Mouse (Mus musculus): ENCODE results near the gene Pprc1.

The Pprc1 gene

DNA sequence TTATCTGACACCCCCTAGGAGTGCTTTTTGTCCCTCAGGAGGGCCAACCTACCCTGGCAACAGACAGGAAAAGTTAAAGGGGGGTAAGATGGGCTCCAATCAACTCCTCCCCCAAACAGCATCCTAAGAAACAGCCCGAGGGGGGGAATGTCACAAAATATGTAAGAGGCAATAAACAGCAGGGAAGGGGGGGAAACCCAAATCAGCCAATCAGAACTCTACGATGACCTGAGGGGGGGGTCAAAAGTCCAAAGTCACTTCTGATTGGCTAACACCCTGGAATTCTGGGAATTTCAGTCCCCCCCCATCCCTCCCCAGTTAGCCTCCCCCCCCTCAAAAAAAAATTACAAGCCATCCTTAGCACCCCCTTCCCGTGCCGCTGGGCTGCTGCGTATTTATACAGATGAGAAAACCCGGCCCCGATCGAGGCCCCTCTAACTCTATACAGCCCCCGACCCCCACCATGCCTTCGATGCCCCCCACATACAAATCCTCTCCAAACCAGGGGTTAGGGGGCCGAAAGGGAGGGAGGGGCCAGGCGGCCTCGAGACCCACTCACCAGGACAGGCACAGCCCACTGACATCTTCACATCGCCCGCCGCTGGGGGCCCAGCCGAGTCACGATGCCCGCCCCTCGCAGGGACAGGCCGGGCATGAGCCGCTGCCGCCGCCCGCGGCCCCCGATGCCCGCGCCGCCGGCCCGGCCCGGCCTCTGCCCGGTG, at the start of gene Pprc1:
Gene Pprc1, plus strand, starts transcription at position 616 of the 722 bp plus-strand sequence.
- in situ Hi-C loops (cut with MboI; ENCODE audit: unreplicated experiment in 2 of 2), result no loop called here

GRCm38 (mm10) chr19:45997365-45997764, 47.3 kb upstream of the Pprc1 start:
- in situ Hi-C loops (cut with MboI; ENCODE audit: unreplicated experiment in 2 of 2), result no loop called here

- in situ Hi-C loops (cut with MboI; ENCODE audit: unreplicated experiment in 2 of 2), result no loop called here
These were observed 46.6 kb upstream of the Pprc1 start, which contains the start of gene Armh3 for GRCm38 (mm10) chr19:45997785-45998693. TSS of gene Armh3 (minus strand) at chr19:45998488.

DNA sequence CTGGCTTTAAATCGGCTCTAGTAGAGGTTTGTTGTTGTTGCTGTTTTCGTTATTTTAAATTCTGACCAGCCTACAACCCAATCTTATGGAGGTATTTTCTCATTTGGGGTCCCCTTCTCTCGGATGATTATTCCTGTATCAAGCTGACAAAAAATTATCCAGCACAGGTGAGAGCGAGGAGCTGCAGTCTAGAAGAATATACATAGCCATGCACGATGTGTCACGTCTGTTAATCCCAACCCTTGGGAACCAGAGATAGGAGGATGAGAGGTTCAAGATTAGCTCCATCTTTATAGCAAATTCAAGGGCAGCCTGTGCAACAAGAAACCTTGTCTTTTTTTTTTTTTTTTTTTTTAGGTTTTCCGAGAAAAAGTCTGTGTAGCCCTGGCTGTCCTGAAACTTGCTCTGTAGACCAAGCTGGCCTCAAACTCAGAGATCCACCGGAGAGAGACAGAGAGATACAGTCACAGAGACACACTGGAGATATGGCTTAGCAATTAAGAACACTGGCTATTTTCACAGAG, 45.9 kb upstream of the Pprc1 start:
- in situ Hi-C loops (cut with MboI; ENCODE audit: unreplicated experiment in 2 of 2), result no loop called here

DNA sequence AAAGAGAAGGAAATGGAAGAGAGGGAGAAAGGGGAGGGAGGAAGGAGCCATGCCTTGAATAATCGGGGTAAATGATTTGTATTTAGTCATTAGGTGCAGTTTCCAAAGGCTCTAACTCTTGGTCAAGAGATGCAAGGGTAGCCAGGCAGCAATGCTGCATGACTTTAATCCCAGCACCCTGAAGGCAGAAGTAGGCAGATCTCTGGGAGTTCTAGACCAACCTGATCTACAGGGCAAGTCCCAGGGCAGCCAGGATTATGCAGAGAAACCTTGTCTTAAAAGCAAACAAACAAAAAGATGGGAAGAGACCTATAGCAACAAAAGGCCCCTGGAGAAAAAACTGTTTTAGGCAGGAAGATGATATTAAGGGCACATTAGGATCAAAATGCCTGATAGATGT, 45.3 kb upstream of the Pprc1 start:
- in situ Hi-C loops (cut with MboI; ENCODE audit: unreplicated experiment in 2 of 2), result no loop called here

GRCm38 (mm10) chr19:46002279-46002678, 42.4 kb upstream of the Pprc1 start:
- in situ Hi-C loops (cut with MboI; ENCODE audit: unreplicated experiment in 2 of 2), result loop anchor here (25.0 kb wide), 2 partner anchors 440 to 790 kb away; partner anchors contain the start of genes Gm17018 (in 2 of the 2) and Poll (in 2 of the 2)

DNA sequence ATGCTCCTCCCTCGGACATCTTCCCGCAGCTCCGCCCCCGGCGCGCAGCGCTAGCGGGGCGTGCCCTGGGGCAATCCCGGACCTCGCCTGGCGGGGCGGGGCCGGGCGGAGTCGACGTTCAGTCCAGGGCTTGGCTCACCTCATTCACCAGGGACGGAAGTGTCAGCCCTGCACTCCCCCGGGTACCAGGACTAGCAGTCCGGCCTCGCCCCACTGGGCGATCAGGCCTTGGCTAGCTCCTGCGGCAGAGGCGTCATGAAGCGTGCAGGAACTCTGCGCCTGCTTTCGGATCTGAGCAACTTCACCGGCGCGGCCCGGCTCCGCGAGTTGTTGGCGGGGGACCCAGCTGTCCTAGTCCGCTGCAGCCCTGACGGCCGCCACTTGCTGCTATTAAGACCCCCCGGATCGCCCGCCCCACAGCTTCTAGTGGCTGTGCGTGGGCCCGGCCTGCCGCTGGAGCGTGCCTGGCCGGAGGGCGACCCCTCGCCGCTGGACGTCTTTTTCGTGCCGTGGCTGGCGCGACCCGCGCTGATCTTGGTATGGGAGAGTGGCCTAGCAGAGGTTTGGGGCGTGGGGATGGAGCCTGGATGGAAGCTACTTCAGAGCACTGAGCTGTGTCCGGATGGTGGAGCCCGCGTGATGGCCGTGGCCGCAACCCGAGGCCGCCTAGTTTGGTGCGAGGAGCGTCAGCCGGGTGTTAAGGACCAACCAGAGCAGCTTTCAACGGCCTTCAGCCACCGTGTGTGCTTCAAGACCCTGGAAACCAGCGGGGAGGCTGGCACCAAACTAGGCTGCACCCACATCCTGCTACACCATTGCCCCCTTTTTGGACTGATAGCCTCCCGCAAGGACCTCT, 41.1 kb upstream of the Pprc1 start, which contains the start of gene Hps6:
Gene Hps6, plus strand, starts transcription at position 138 of the 856 bp plus-strand sequence.
- in situ Hi-C loops (cut with MboI; ENCODE audit: unreplicated experiment in 2 of 2), result loop anchor here (25.0 kb wide), 2 partner anchors 441 to 791 kb away; partner anchors contain the start of genes Gm17018 (in 2 of the 2) and Poll (in 2 of the 2)

GRCm38 (mm10) chr19:46004814-46005466, 39.7 kb upstream of the Pprc1 start:
- in situ Hi-C loops (cut with MboI; ENCODE audit: unreplicated experiment in 2 of 2), result loop anchor here (25.0 kb wide), 2 partner anchors 443 to 793 kb away; partner anchors contain the start of genes Gm17018 (in 2 of the 2) and Poll (in 2 of the 2)

- in situ Hi-C loops (cut with MboI; ENCODE audit: unreplicated experiment in 2 of 2), result loop anchor here (25.0 kb wide), 2 partner anchors 443 to 793 kb away; partner anchors contain the start of genes Gm17018 (in 2 of the 2) and Poll (in 2 of the 2)
These were observed 39.0 kb upstream of the Pprc1 start for GRCm38 (mm10) chr19:46005680-46006079.

- in situ Hi-C loops (cut with MboI; ENCODE audit: unreplicated experiment in 2 of 2), result loop anchor here (5.0 to 25.0 kb wide), 5 partner anchors 62 to 802 kb away; partner anchors contain the start of genes Gm17018 (in 2 of the 2) and Poll (in 2 of the 2)
These were observed 30.0 kb upstream of the Pprc1 start for GRCm38 (mm10) chr19:46014572-46015178.

- in situ Hi-C loops (cut with MboI; ENCODE audit: unreplicated experiment in 2 of 2), result loop anchor here (5.0 to 25.0 kb wide), 5 partner anchors 64 to 804 kb away; partner anchors contain the start of genes Gm17018 (in 2 of the 2) and Poll (in 2 of the 2)
These were observed 28.7 kb upstream of the Pprc1 start for GRCm38 (mm10) chr19:46016023-46016422.

GRCm38 (mm10) chr19:46024959-46025358, 19.7 kb upstream of the Pprc1 start:
- in situ Hi-C loops (cut with MboI; ENCODE audit: unreplicated experiment in 2 of 2), result loop anchor here (10.0 to 25.0 kb wide), 3 partner anchors 110 to 813 kb away; partner anchors contain the start of genes Gm17018 (in 2 of the 2), Poll (in 2 of the 2) and Elovl3 (in 1 of the 2)

- in situ Hi-C loops (cut with MboI; ENCODE audit: unreplicated experiment in 2 of 2), result loop anchor here in 1 of 2 experiments (10.0 kb wide), 1 partner anchor 108 kb away; the partner anchor contains the start of gene Elovl3
These were observed 18.1 kb upstream of the Pprc1 start for GRCm38 (mm10) chr19:46026567-46026966.

DNA sequence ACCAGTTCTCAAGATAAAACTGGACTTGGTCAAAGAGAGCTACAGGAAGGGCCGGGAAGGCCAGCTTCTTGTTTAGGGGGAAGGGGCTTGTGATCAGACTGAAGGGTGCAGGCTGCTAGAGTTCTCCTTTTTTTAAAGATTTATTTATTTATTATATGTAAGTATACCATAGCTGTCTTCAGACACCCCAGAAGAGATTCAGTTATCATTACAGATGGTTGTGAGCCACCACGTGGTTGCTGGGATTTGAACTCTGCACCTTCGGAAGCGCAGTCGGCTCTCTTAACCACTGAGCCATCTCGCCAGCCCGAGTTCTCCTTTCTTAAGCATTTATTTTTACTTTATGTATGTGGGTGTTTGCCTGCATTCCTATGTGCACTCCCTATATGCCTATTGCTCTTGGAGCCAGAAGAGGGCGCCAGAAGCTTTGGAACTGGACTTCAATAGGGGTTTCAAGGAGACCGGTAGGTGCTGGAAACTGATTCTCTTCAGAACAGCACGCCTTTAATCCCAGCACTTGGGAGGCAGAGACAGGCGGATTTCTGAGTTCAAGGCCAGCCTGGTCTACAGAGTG, 15.9 kb upstream of the Pprc1 start:
- in situ Hi-C loops (cut with MboI; ENCODE audit: unreplicated experiment in 2 of 2), result loop anchor here in 1 of 2 experiments (10.0 kb wide), 1 partner anchor 106 kb away; the partner anchor contains the start of gene Elovl3

GRCm38 (mm10) chr19:46029652-46030051, 15.0 kb upstream of the Pprc1 start:
- in situ Hi-C loops (cut with MboI; ENCODE audit: unreplicated experiment in 2 of 2), result loop anchor here in 1 of 2 experiments (10.0 kb wide), 1 partner anchor 105 kb away; the partner anchor contains the start of gene Elovl3

GRCm38 (mm10) chr19:46030196-46030983, 14.3 kb upstream of the Pprc1 start:
- in situ Hi-C loops (cut with MboI; ENCODE audit: unreplicated experiment in 2 of 2), result no loop called here

All from v-Abl transformed pro-B cells (cell line).